Mouse (Mus musculus) heart, postnatal 0 days (tissue): Measurements from ENCODE around the gene Dnajb12.

ENCODE experiments used
- CTCF ChIP-seq: IDR thresholded peaks from 2 replicates; pipeline ENCODE4 v1.5.1; 2016; ENCODE audit warnings: antibody characterized with exemption, control low read depth, low read depth
- EP300 ChIP-seq: IDR thresholded peaks from 2 replicates; pipeline ENCODE4 v1.6.1; 2016; ENCODE audit warnings: antibody characterized with exemption, low read depth

- TF ChIP-seq CTCF, result no peak
- TF ChIP-seq EP300, result no peak
These were observed 1.8 kb upstream of the Dnajb12 start for GRCm38 (mm10) chr10:59877421-59878117.
